In genomic region chr12:75669258-75670106, GRCm38 (mm10) we compare ENCODE assay signal across 8 mouse cellular contexts. TPM values are rescaled to one million over a fixed set of nuclear protein-coding genes. Genes with fewer than 3 reads are reported as not detected.
DNase-seq lines count a peak whose midpoint lies in the region; ATAC-seq lines count a peak whose summit lies in the region.

TSS of gene Wdr89 (minus strand) at chr12:75669537.

- ATAC-seq in erythroblast, adult 5-6 weeks (replicated peaks; ENCODE audit: low FRiP score, poor library complexity, severe bottlenecking) = peak; percentile 96
- peak; percentile 99 for ATAC-seq in kidney, embryonic 15.5 days (replicated peaks; ENCODE audit: low FRiP score)
- ATAC-seq in monocyte, adult 5-6 weeks (replicated peaks; ENCODE audit: insufficient number of reproducible peaks, low FRiP score, low TSS enrichment, poor library complexity, severe bottlenecking) = peak; percentile 96

- no peaks in the 10 kb centered on the region for H3K36me3 ChIP-seq in heart, embryonic 10.5 days
- H3K36me3 ChIP-seq in kidney, embryonic 15.5 days = no peaks in the 10 kb centered on the region

- peak within 1 kb of the TSS; percentile 81 for H3K4me3 ChIP-seq in heart, embryonic 10.5 days
- peak within 1 kb of the TSS; percentile 64 for H3K4me3 ChIP-seq in kidney, embryonic 15.5 days (replicated peaks)

- no peaks in the 10 kb centered on the region for H3K9me3 ChIP-seq in heart, embryonic 10.5 days
- H3K9me3 ChIP-seq in kidney, embryonic 15.5 days (replicated peaks) = no peaks in the 10 kb centered on the region

- H3K27me3 ChIP-seq in heart, embryonic 10.5 days (ENCODE audit: insufficient read depth, poor library complexity, severe bottlenecking) = no peaks in the 10 kb centered on the region
- H3K27me3 ChIP-seq in kidney, embryonic 15.5 days = no peaks in the 10 kb centered on the region

- peak within 1 kb of the TSS; percentile 94 for H3K27ac ChIP-seq in heart, embryonic 10.5 days
- H3K27ac ChIP-seq in kidney, embryonic 15.5 days = peak within 1 kb of the TSS; percentile 91

- under 1% methylated on average over 55 of the region's 55 CpGs for WGBS in heart, embryonic 10.5 days
- under 1% methylated on average over 54 of the region's 55 CpGs for WGBS in kidney, embryonic 15.5 days

- H3K9ac ChIP-seq in kidney, embryonic 15.5 days = peak within 1 kb of the TSS; percentile 73

- H3K4me1 ChIP-seq in heart, embryonic 10.5 days = peaks cover 14% of the 10 kb centered on the region
- peaks cover 14% of the 10 kb centered on the region for H3K4me1 ChIP-seq in kidney, embryonic 15.5 days

- DNase-seq in B cell, adult 2 months = peak; percentile 94 to 95
- DNase-seq in brain, adult 2 months (ENCODE audit: low read depth, low spot score) = peak; percentile 100
- DNase-seq in heart, embryonic 10.5 days (ENCODE audit: low spot score) = peak; percentile 100
- peak; percentile 100 for DNase-seq in liver
- peak; percentile 99 for DNase-seq in spleen, postnatal 4 days (ENCODE audit: low spot score in 2 of 2)

- peak within 1 kb of the TSS; percentile 74 for H3K4me2 ChIP-seq in kidney, embryonic 15.5 days

RNA-seq across cellular contexts. Expression of gene Wdr89, which starts in this region (rescaled TPM):
- 4.8 and 5.0 TPM in 2 replicates for total RNA-seq in erythroblast, adult 5-6 weeks (2015; ENCODE audit: low replicate concordance)
- total RNA-seq in erythroblast, adult 5-6 weeks (2017; ENCODE audit: low replicate concordance) = 3.7 and 9.8 TPM in 2 replicates
- polyA plus RNA-seq in heart, embryonic 10.5 days (2016; fragmentation: Nextera tagmentation; extraction: Ambion mirVana) = 11.8 and 13.1 TPM in 2 replicates
- polyA plus RNA-seq in kidney, embryonic 15.5 days (2015; fragmentation: Nextera tagmentation; extraction: Ambion mirVana) = 13.2 and 15.4 TPM in 2 replicates
- 11.4 to 18.1 TPM (median 16.3 TPM) in 3 replicates for total RNA-seq in monocyte, adult 5-6 weeks (2017)

Comparison
In these comparisons a context has a peak if more than half of its experiments do, and no peak if none do; other contexts are left out.
1. Peak in every context shown above with its lines: DNase-seq, ATAC-seq, H3K4me3 ChIP-seq and H3K27ac ChIP-seq.